Mouse (Mus musculus) ES-CJ7 (cell line): ENCODE results near the gene Acot12.
"Not testable (repeated sequence)": the region's sequence is repeated elsewhere in the genome, so short reads cannot be mapped to it uniquely, and the experiment has no call there.

Source experiments
- DNase-seq: peaks from one replicate; pipeline ENCODE4 v3.0.0; 2011; ENCODE audit warnings: low read depth, low spot score

Gene Acot12

GRCm38 (mm10) chr13:91760302-91761050 lies 19.2 kb downstream of the Acot12 start:
- DNase-seq = no peak

- no peak for DNase-seq
Observed at GRCm38 (mm10) chr13:91761654-91762445, 20.5 kb downstream of the Acot12 start.

DNA sequence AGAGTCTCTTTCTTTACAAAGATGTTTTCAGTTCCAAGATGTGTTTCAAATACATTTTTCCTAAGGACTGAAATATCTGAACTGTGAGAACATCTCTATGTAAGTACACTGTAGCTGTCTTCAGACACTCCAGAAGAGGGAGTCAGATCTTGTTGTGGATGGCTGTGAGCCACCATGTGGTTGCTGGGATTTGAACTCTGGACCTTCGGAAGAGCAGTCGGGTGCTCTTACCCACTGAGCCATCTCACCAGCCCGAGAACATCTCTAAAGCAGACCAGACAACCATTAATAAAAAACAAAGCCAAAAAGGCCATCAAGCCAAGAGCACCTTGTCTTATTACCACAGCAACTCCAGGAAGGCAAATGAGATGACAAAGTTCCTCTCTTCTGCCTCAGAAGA lies 22.3 kb downstream of the Acot12 start:
- not testable (repeated sequence) for DNase-seq

DNA sequence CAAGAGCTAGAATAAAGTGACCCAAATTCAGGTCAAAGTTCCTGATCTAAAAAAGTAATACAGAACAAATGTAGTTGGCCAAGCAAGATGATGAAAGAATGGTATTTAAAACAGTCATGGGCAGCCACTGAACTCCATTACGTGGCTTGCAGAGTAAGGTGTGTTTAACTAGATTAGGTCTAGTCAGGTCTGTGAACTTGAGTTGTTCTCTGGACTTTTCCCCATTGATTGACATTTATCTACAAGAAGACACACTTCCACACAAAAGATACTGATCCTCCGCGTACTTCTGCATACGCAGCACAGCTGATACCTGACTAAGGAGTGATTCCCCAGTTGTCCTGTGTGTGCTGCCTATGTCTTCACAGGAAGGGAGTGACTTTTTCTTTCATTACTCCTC lies 24.3 kb downstream of the Acot12 start:
- DNase-seq = no peak

GRCm38 (mm10) chr13:91768683-91769651 lies 27.7 kb downstream of the Acot12 start:
- no peak for DNase-seq

GRCm38 (mm10) chr13:91778092-91778491 lies 36.8 kb downstream of the Acot12 start:
- DNase-seq = no peak

- DNase-seq = no peak
Observed at GRCm38 (mm10) chr13:91779892-91780291, 38.6 kb downstream of the Acot12 start.

DNA sequence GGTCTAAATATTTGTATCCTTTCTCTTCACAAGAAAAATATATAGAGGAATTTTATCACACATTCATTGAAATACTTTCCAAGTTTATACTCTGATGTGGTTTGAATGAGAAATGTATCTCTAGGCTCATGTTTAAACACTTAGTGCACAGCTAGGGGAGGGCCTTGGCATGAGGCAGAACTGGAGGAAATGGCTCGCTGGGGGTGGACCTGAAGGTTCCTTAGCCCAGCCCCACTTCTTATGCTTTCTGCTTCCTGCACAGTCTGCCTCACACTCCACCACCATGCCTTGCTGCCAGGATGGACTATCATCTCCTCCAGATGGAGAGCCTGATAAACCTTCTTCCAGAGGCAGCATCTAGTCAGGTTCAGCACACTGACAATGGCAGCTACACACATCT lies 50.7 kb downstream of the Acot12 start:
- DNase-seq = no peak

GRCm38 (mm10) chr13:91794926-91795436 lies 53.7 kb downstream of the Acot12 start:
- no peak for DNase-seq

- no peak for DNase-seq
Observed at GRCm38 (mm10) chr13:91795593-91795992, 54.3 kb downstream of the Acot12 start.

GRCm38 (mm10) chr13:91796003-91796402 lies 54.7 kb downstream of the Acot12 start:
- peak; percentile 40 for DNase-seq

DNA sequence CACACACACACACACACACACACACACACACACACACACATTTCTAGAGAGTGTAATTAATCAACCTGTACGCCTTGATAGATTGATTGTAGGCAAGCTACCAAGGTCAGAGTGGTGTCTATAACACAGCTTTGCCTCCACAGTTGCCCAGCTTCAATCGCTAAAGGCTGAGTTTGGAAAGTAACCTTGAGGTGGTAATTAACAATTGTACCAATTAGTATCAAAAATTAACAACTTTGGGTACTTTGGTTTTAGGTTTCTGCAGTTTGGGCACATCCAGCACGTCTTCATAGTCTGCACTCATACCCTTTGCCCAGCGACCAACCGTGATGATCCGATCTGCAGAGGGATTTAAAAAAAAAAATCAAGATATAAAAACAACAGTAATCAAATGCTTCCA lies 55.6 kb downstream of the Acot12 start:
- DNase-seq = no peak

DNA sequence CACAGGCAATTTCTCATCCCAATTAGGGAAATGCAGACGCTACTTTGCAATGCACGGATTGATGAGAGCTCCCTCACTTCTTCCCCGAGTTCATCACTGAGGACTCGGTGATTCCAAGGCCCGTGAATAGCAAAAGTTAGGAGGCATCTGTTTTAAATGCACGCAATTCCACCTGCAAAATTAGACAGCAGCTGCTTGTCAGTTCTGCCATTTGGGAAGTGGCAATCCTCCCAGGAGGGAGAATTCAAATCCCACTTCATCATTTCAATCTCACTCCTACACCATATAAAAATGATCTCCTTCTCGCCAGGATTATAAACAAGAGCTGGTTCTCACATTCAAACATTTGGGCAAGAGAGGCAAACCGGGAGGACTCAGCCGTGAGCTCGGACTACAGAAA lies 56.1 kb downstream of the Acot12 start:
- no peak for DNase-seq

GRCm38 (mm10) chr13:91801726-91802125 lies 60.4 kb downstream of the Acot12 start:
- DNase-seq = no peak

DNA sequence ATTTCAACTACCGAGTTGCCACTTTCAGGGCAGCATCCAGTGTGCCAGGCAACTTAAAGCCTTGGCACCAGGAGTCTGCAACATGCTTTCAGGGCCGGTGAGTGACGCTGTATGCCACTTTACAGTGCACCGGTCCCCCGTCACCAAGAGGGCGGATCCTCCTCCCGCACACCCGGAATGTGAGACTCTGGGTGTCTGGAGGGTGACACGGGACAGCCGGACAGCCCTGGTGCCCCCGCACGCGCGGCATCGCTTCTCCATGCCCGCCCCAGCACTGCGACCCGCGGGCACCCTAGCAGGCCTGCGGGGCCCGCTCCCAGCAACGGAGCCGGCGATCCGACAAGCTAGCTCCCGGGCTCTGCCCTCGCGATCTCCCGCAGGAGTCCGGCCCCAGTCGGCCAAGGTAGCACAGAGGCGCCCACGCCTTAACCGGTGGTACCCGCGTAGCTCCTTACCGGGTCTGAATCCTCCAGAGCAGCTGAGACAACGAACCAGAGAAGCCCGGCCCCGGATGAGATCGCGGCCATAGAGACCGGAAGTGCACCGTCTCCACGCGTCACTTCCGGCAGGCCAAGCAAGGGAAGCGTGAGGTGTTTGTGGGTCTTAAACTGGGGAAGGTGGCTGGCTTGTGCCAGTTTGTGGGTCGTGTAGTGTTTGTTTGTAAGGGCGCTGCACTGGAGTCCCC lies 66.0 kb downstream of the Acot12 start, which contains the start of gene Zcchc9:
Gene Zcchc9, minus strand, starts transcription at position 551 of the 685 bp plus-strand sequence.
- DNase-seq = peak; percentile 91

DNA sequence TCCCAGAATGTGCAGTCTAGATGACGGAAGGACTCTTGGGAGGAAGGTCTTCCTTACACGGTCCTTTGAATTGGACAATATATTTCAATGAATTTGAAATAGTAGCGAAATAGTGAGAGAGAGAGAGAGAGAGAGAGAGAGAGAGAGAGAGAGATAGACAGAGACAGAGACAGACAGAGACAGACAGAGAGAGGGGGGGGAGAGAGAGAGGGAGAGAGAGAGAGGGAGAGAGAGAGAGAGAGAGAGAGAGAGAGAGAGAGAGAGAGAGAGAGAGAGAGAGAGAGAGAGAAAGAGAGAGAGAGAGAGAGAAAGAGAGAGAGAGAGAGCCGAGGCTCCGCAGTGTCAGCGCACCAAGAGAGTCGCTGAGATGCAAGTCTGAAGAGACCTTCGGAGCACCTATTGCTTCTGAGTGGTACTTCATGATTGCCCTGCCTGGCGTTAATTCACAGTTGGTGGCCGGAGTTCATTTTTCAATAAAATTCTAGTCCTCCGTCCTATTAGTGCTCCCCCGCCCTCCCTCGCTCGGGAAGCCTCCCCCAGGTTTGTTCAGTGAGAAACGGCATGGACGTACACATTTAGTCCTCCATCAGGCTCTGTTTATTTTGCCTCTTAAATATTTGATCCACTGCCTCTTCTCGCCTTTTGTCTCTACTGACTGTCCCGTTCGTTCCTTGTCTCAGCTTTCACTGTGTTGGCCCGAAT lies 66.7 kb downstream of the Acot12 start:
- DNase-seq = peak; percentile 27

DNA sequence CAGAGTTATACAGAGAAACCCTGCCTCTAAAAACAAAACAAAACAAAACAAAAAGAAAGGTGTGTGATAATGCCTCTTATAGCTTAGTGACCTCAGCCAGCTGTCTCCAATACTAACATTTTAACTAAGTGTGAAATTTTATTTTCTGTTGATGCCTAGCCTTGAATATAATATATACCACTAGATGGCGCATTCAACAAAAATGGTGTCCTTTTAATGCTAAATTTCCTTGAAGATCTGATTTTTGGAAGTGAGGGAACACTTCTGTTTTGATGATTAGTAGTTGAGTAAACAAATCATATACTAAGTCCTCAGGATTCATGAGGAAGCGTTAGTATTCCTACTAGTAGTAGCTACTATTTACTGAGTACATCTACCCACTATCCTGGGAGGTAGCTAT lies 68.2 kb downstream of the Acot12 start:
- peak; percentile 13 for DNase-seq

- DNase-seq = peak; percentile 14
Observed at GRCm38 (mm10) chr13:91814670-91815069, 73.4 kb downstream of the Acot12 start.

DNA sequence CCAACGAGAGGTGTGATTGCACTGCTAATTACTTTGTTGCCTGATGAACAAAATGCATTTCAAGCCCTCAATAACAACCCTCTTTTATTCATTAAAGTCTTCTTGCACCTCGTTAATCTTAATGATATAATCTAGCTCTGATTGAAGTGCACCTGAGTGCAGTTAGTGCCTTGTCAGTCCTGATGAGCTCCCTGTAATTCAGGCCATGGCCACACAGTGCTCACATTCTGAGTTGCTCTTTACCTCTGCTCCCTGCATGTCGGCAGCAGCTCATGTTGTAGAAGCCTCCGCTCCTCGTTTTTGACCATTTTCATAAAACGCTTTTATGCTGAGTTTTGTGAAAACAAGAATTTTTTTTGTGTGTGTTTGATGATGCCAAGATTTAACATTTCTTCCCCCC lies 82.4 kb downstream of the Acot12 start:
- no peak for DNase-seq

GRCm38 (mm10) chr13:91824845-91825550 lies 83.7 kb downstream of the Acot12 start:
- DNase-seq = no peak
